Mouse (Mus musculus) MEL (cell line): Measurements from ENCODE around the gene Ccl5.

Source experiments
- CTCF ChIP-seq, 3 experiments: IDR thresholded peaks in 2 of 3; conservative IDR thresholded peaks in 1 of 3; 2 replicates each; pipeline ENCODE4 v1.5.1; 2011 to 2012; ENCODE audit warnings: low read length in 3 of 3, low read depth in 2 of 3, mild to moderate bottlenecking in 2 of 3, improper control_type of control experiment in 1 of 3, inconsistent platforms in 1 of 3, mixed read lengths in 1 of 3, moderate library complexity in 1 of 3; ENCODE audit not compliant: control insufficient read depth in 1 of 3, insufficient read depth in 1 of 3, poor library complexity in 1 of 3, severe bottlenecking in 1 of 3
- E2F4 ChIP-seq: IDR thresholded peaks from 2 replicates; pipeline ENCODE4 v1.6.1; 2011; ENCODE audit warnings: low read depth, low read length, improper control_type of control experiment, borderline replicate concordance
- EP300 ChIP-seq, 2 experiments: IDR thresholded peaks; 2 replicates each; pipeline ENCODE4 v1.6.1; 2011; ENCODE audit warnings: improper control_type of control experiment in 2 of 2, low read length in 2 of 2, low read depth in 1 of 2, mild to moderate bottlenecking in 1 of 2

DNA sequence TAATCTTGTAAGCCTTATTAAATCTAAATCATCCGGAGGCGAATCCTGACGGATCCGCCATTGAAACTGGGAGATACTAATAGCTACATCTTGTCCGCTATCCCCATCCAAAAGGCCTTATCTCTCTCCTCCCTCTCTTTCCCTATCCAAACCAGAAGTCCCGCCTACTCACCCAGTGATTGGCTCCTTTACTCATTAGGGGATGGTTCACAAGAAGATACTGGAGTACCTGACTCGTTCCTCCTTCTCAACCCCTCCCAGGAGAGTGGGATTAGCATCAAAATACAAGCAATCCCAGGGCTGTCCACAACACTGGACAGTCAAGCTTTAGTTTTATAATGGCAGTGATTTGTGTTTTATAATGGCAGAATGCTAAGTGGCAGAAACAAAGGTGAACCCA is 37.0 kb upstream of the Ccl5 start:
- no peak for TF ChIP-seq CTCF (IDR thresholded peaks at IDR 0.05 in 2 of 3, conservative IDR thresholded peaks at IDR 0.05 in 1 of 3; ENCODE audit: control insufficient read depth in 1 of 3, insufficient read depth in 1 of 3, low read depth in 2 of 3, low read length in 3 of 3, poor library complexity in 1 of 3, severe bottlenecking in 1 of 3)
- no peak for TF ChIP-seq E2F4
- TF ChIP-seq EP300 (IDR thresholded peaks at IDR 0.05; ENCODE audit: low read depth in 1 of 2, low read length in 2 of 2) = no peak
